Mouse (Mus musculus) frontal cortex, postnatal 14 days (tissue): ENCODE results near the gene Rhoh.

Experiments used
- DNase-seq, 2 experiments: peaks; one replicate each; pipeline ENCODE4 v3.0.0; 2022; ENCODE audit warnings: low spot score in 2 of 2

The Rhoh gene

GRCm38 (mm10) chr5:65891251-65891826 lies 30.3 kb downstream of the Rhoh start:
- DNase-seq = no peak

GRCm38 (mm10) chr5:65895121-65895692 lies 34.2 kb downstream of the Rhoh start:
- no peak for DNase-seq

GRCm38 (mm10) chr5:65895764-65896163 lies 34.8 kb downstream of the Rhoh start:
- no peak for DNase-seq

GRCm38 (mm10) chr5:65897731-65898130 lies 36.7 kb downstream of the Rhoh start:
- DNase-seq = no peak

- no peak for DNase-seq
These were observed 37.7 kb downstream of the Rhoh start for GRCm38 (mm10) chr5:65898683-65899082.

- no peak for DNase-seq
These were observed 39.1 kb downstream of the Rhoh start for GRCm38 (mm10) chr5:65900113-65900512.

GRCm38 (mm10) chr5:65900862-65901265 lies 39.9 kb downstream of the Rhoh start:
- no peak for DNase-seq

- no peak for DNase-seq
These were observed 40.9 kb downstream of the Rhoh start for GRCm38 (mm10) chr5:65901868-65902418.

GRCm38 (mm10) chr5:65902811-65903210 lies 41.8 kb downstream of the Rhoh start:
- DNase-seq = no peak

- no peak for DNase-seq
These were observed 43.5 kb downstream of the Rhoh start for GRCm38 (mm10) chr5:65904476-65904875.

- no peak for DNase-seq
These were observed 47.7 kb downstream of the Rhoh start for GRCm38 (mm10) chr5:65908751-65909150.

- no peak for DNase-seq
These were observed 48.3 kb downstream of the Rhoh start for GRCm38 (mm10) chr5:65909321-65909720.

- no peak for DNase-seq
These were observed 49.4 kb downstream of the Rhoh start for GRCm38 (mm10) chr5:65910398-65910797.

GRCm38 (mm10) chr5:65911676-65912075 lies 50.7 kb downstream of the Rhoh start:
- no peak for DNase-seq

GRCm38 (mm10) chr5:65912201-65912600 lies 51.2 kb downstream of the Rhoh start:
- DNase-seq = no peak

- DNase-seq = no peak
These were observed 52.1 kb downstream of the Rhoh start for GRCm38 (mm10) chr5:65913126-65913525.

- DNase-seq = no peak
These were observed 53.3 kb downstream of the Rhoh start for GRCm38 (mm10) chr5:65914342-65914741.

- no peak for DNase-seq
These were observed 55.9 kb downstream of the Rhoh start for GRCm38 (mm10) chr5:65916930-65917329.

- DNase-seq = no peak
These were observed 57.6 kb downstream of the Rhoh start for GRCm38 (mm10) chr5:65918601-65919000.

- no peak for DNase-seq
These were observed 58.3 kb downstream of the Rhoh start for GRCm38 (mm10) chr5:65919326-65919725.

GRCm38 (mm10) chr5:65919904-65920303 lies 58.9 kb downstream of the Rhoh start:
- no peak for DNase-seq

GRCm38 (mm10) chr5:65920701-65921426 lies 59.9 kb downstream of the Rhoh start:
- DNase-seq = no peak
